Mouse (Mus musculus) E14TG2a.4 (cell line): ENCODE measurements around the gene Cbl.

ENCODE experiments used
- H3K27me3 ChIP-seq: 2 replicates; pipeline ENCODE4 v1.6.1; 2014; ENCODE audit warnings: low read length, control low read depth; ENCODE audit not compliant: insufficient read depth
- H3K36me3 ChIP-seq: 2 replicates; pipeline ENCODE4 v1.6.1; 2014; ENCODE audit warnings: low read length, control low read depth; ENCODE audit not compliant: insufficient read depth
- H3K4me1 ChIP-seq: replicated peaks from 2 replicates; pipeline ENCODE4 v1.6.1; 2014; ENCODE audit warnings: low read depth, low read length, control low read depth
- H3K4me3 ChIP-seq: replicated peaks from 2 replicates; pipeline ENCODE4 v1.5.1; 2014; ENCODE audit warnings: mild to moderate bottlenecking, low read length
- H3K9me3 ChIP-seq: 2 replicates; pipeline ENCODE4 v1.6.1; 2014; ENCODE audit warnings: low read length, control low read depth
- CTCF ChIP-seq: conservative IDR thresholded peaks from 2 replicates; pipeline ENCODE4 v1.5.1; 2014; ENCODE audit warnings: low read length
- NANOG ChIP-seq: IDR thresholded peaks from 2 replicates; pipeline ENCODE4 v1.6.1; 2014; ENCODE audit warnings: borderline replicate concordance, low read length, mixed read lengths
- POU5F1 ChIP-seq: IDR thresholded peaks from 2 replicates; pipeline ENCODE4 v1.6.1; 2014; ENCODE audit warnings: low read length, borderline replicate concordance

Gene Cbl

DNA sequence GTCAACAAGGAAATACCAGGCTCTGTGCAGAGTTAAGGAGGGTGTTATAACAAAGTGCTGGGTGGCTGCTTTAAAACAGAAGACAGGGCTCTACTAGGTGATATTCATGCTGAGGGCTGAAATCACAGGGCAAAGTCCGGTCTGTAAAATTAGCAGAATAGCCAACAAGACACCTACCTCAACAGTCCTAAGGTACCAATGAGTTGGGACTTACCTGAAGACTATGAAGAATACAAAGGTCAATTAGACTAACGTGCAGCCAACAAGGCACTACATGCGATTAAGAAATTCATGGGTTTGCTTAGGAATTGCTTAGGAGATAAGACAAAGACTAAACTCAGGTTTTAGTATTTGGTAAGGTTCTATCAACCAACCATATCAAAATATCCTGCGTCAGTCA is 24.4 kb downstream of the Cbl start:
- Histone ChIP-seq H3K4me1 (0 out of 2 replicates have a peak, but pooled peaks cover 6% of the 10 kb centered on the region), H3K9me3 (no peaks in the 10 kb centered on the region), H3K4me3 (no peak overlapping the region), H3K36me3 (no peaks in the 10 kb centered on the region), H3K27me3 (no peaks in the 10 kb centered on the region)
- TF ChIP-seq CTCF: no peak
- no peak for TF ChIP-seq NANOG
- no peak for TF ChIP-seq POU5F1

DNA sequence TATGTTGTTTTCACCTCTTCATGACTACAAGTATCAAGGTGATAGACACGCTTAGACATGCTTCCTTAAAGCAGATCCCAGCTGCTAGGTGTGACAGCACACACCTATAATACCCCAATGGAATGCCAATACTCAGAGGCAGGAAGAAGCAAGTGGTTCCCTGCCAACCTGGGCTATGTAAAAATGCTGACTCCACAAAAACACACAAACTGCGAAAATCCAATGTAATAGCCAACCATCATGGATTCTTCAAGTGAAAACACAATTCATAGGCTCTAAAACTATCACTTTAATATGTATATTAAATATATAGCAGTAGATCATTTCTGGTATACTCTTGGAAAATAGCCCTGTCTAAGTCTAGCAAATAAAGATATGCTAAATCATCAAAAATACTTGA is 26.0 kb downstream of the Cbl start:
- Histone ChIP-seq H3K9me3 (no peaks in the 10 kb centered on the region), H3K27me3 (no peaks in the 10 kb centered on the region), H3K4me1 (0 out of 2 replicates have a peak, but pooled peaks cover 4% of the 10 kb centered on the region), H3K36me3 (no peaks in the 10 kb centered on the region), H3K4me3 (no peak overlapping the region)
- TF ChIP-seq NANOG (no peak), CTCF (no peak), POU5F1 (no peak)

DNA sequence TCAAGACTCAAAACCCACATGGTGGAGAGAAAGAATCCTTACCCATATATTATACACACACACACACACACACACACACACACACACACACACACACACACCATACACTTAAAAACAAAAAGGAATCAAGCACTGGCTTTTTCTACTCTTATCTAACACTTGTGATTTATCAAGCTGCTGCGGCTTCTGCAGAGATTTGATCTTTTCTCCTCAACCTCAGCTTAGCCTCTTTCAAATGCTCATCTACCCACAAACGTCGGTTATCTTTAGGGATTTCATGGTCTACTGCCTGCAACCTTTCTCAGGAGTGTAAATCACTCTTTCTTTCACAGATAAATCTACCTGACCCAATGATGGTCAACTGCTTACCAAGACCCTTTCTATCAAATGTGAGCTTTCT is 33.4 kb downstream of the Cbl start:
- H3K27me3 ChIP-seq: no peaks in the 10 kb centered on the region
- H3K4me1 ChIP-seq: peaks cover 11% of the 10 kb centered on the region
- no peak overlapping the region for H3K4me3 ChIP-seq
- peaks cover 46% of the 10 kb centered on the region for H3K36me3 ChIP-seq
- TF ChIP-seq CTCF (no peak), NANOG (no peak), POU5F1 (no peak)
- H3K9me3 ChIP-seq: no peaks in the 10 kb centered on the region

DNA sequence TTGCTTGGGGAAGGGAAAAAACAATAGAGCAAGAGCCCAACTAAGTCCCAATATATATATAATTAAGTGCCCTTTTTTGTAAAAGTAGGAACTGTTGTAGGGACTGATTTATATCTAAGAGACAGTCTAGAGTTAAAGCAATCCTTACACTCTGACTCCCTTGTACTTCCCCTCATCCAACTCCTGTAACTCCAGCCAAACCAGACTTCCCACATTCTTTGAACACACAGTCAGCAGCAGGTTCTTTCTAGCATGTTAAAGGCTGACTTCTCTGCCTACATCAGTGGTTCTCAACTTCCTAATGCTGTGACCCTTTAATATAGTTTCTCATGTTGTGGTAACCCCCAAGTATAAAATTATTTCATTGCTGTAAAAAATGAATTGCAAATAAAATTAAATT is 34.3 kb downstream of the Cbl start:
- Histone ChIP-seq H3K4me1 (peaks cover 11% of the 10 kb centered on the region), H3K9me3 (no peaks in the 10 kb centered on the region), H3K4me3 (no peak overlapping the region), H3K36me3 (peaks cover 49% of the 10 kb centered on the region), H3K27me3 (no peaks in the 10 kb centered on the region)
- TF ChIP-seq NANOG: no peak

DNA sequence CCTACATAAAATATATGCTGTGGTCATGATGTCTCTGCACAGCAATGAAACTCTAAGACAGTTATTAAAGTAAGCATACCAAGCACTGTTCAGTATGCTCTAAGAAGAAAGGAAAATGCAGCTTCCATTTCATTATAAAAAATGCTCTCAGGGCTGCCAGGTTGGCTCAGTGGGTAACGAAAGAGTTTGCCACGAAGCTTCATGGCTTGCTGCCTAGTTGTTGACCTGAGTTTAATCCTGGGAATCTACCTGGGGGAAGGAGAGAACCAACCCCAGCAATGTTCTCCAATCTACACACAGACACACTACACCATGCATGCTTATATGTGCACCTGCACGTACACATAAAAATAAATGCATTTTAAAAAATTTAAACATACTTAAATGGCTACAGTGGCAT is 34.7 kb downstream of the Cbl start:
- Histone ChIP-seq H3K36me3 (peaks cover 53% of the 10 kb centered on the region), H3K27me3 (no peaks in the 10 kb centered on the region), H3K9me3 (no peaks in the 10 kb centered on the region), H3K4me1 (peaks cover 14% of the 10 kb centered on the region), H3K4me3 (no peak overlapping the region)
- TF ChIP-seq CTCF (no peak), NANOG (no peak), POU5F1 (no peak)

DNA sequence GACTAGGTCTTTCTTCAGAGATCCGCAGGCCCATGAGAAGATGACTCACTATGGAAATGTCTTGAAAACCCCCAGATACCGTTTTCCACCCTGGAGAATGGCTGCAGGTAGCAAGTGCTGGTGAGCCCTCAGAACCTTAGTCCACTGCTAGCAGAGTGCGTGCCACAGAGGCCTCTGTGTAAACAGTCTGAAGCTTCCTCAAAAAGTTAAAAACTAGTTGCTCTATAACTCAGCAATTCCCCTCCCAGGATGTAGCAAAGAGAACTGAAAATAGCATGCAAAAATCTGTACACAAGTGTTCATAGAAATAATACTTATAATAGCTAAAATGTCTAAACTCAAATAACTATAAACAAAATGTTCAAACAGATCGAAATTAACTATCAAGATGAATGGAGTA is 37.5 kb downstream of the Cbl start:
- Histone ChIP-seq H3K9me3 (no peaks in the 10 kb centered on the region), H3K4me1 (peaks cover 24% of the 10 kb centered on the region), H3K27me3 (no peaks in the 10 kb centered on the region), H3K4me3 (no peak overlapping the region), H3K36me3 (peaks cover 68% of the 10 kb centered on the region)
- no peak for TF ChIP-seq CTCF
- no peak for TF ChIP-seq POU5F1
- TF ChIP-seq NANOG: no peak

DNA sequence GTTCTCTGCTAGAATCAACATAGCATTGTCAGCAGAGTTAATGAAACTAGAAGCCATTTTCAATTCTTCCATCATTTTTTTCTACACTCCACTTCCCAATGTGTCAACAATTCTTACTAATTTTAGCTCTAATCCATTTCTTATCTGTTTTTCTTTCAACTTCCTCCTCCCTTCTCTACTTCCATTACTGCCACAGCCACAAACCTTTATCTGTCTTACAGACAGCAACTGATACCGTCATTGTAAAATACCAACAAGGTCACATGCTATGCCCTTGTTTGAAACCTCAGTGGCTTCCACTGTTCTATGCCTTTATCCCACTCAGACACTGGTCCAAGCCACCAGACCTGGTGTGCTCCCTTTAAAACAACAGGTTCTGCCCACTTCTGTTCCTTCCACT is 39.8 kb downstream of the Cbl start:
- no peaks in the 10 kb centered on the region for H3K9me3 ChIP-seq
- no peak overlapping the region for H3K4me3 ChIP-seq
- no peaks in the 10 kb centered on the region for H3K27me3 ChIP-seq
- TF ChIP-seq CTCF (no peak), POU5F1 (no peak), NANOG (no peak)
- H3K36me3 ChIP-seq: peaks cover 49% of the 10 kb centered on the region
- peaks cover 20% of the 10 kb centered on the region for H3K4me1 ChIP-seq

DNA sequence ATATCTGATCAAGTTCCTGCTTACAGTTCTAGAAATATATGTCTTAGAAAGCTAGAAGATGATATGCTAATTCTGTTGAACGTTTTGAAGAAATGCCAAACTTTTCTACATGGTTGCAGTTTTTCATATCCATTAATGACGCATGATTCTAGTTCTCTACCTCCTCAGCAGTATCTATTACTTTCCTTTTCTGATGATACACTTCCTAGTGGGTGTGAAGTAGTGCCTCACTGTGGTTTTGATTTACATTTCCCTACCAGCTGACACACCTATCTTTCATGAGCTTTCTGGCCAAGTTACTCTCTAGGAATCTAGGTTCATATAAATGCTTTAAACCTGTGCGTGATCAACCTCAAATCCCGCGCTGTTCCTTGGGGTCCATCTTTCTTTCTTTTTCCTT is 41.1 kb downstream of the Cbl start:
- Histone ChIP-seq H3K36me3 (peaks cover 39% of the 10 kb centered on the region), H3K9me3 (no peaks in the 10 kb centered on the region)

DNA sequence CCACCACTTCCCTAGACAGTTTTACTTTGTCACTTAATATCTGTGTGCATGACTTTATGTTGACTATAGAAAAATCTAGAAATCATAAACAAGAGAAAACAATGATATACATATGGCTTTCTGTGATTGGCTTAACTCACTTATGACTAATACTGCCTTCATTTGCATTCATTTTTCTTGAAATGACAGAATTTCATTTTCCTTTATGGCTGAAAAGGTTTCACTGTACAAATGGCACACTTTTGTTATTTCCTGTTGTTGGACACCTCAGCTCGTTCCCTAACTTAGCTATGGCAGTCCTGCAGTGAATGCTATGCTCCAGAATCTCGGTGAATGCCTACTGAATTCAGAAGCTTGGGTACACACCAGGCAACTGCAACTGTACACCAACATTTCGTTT is 41.5 kb downstream of the Cbl start:
- TF ChIP-seq POU5F1 (no peak), NANOG (no peak), CTCF (no peak)
- H3K27me3 ChIP-seq: no peaks in the 10 kb centered on the region
- H3K36me3 ChIP-seq: peaks cover 34% of the 10 kb centered on the region
- peaks cover 21% of the 10 kb centered on the region for H3K4me1 ChIP-seq
- H3K4me3 ChIP-seq: no peak overlapping the region
- H3K9me3 ChIP-seq: no peaks in the 10 kb centered on the region

More for the DNA sequence above, 41.1 kb downstream of the Cbl start:
- no peak overlapping the region for H3K4me3 ChIP-seq
- peaks cover 17% of the 10 kb centered on the region; the same call in 1 of the 2 replicates for H3K4me1 ChIP-seq
- no peaks in the 10 kb centered on the region for H3K27me3 ChIP-seq
- no peak for TF ChIP-seq POU5F1
- no peak for TF ChIP-seq NANOG
- no peak for TF ChIP-seq CTCF
